Mouse (Mus musculus) midbrain, embryonic 13.5 days (tissue): ENCODE results near the gene Chrna1. TPM values are rescaled to one million over a fixed set of nuclear protein-coding genes. Genes with fewer than 3 reads are reported as not detected.

ENCODE experiments used
- polyA plus RNA-seq: library from polyadenylated mRNA; unstranded; fragments of >200 nt; fragmentation: Nextera tagmentation; extraction: Ambion mirVana; gene quantifications from 2 replicates; pipeline ENCODE4 v1.2.1, GENCODE M21; 2015

The Chrna1 gene
- polyA plus RNA-seq, 1 experiment from 2014 or later = 0.12 TPM

Other genes starting within 250 kb of the Chrna1 start
- 9.7 and 10.2 TPM in 2 replicates for gene Gpr155, start 193.8 kb downstream of the Chrna1 start, polyA plus RNA-seq
- gene Wipf1, start 50.6 kb downstream of the Chrna1 start, polyA plus RNA-seq = 2.0 and 2.5 TPM in 2 replicates
- 105 and 109 TPM in 2 replicates for gene Chn1, start 195.0 kb upstream of the Chrna1 start, polyA plus RNA-seq